Mouse (Mus musculus) adrenal gland, postnatal 25 days (tissue): ENCODE measurements around the gene Klrd1. TPM values are rescaled to one million over a fixed set of nuclear protein-coding genes. Genes with fewer than 3 reads are reported as not detected.
"Not testable (repeated sequence)": the region's sequence is repeated elsewhere in the genome, so short reads cannot be mapped to it uniquely, and the experiment has no call there.

Experiments
- DNase-seq: peaks from one replicate; pipeline ENCODE4 v3.0.0; 2021; ENCODE audit warnings: mixed read lengths
- long read RNA-seq: library from polyadenylated mRNA; stranded (forward); transcript quantifications from one replicate; pipeline ENCODE4 v2.0.0, GENCODE M21; 2021
- total RNA-seq: library from RNA; stranded (reverse); gene quantifications from 2 replicates; pipeline ENCODE4 v1.2.3, GENCODE M21; 2021

Gene Klrd1
- not detected in 2 replicates for total RNA-seq
- long read RNA-seq, result 0 reads

- DNase-seq, result no peak
These were observed at the start of gene Klrd1 for GRCm38 (mm10) chr6:129591508-129591907. Gene Klrd1 (plus strand): TSS chr6:129591782.

- no peak for DNase-seq
These were observed 49.7 kb upstream of the Klrd1 start for GRCm38 (mm10) chr6:129541931-129542330.

- no peak for DNase-seq
These were observed 49.0 kb upstream of the Klrd1 start for GRCm38 (mm10) chr6:129542540-129542939.

- peak; percentile 53 for DNase-seq
These were observed 47.6 kb upstream of the Klrd1 start for GRCm38 (mm10) chr6:129543709-129544606.

GRCm38 (mm10) chr6:129547277-129547676 lies 44.3 kb upstream of the Klrd1 start:
- no peak for DNase-seq

- no peak for DNase-seq
These were observed 43.6 kb upstream of the Klrd1 start for GRCm38 (mm10) chr6:129548009-129548408.

- DNase-seq, result no peak
These were observed 34.1 kb upstream of the Klrd1 start for GRCm38 (mm10) chr6:129557298-129558023.

GRCm38 (mm10) chr6:129558946-129559640 lies 32.5 kb upstream of the Klrd1 start:
- peak; percentile 71 for DNase-seq

GRCm38 (mm10) chr6:129559641-129560027 lies 31.9 kb upstream of the Klrd1 start:
- no peak for DNase-seq

GRCm38 (mm10) chr6:129565257-129565656 lies 26.3 kb upstream of the Klrd1 start:
- no peak for DNase-seq

- no peak for DNase-seq
These were observed 16.3 kb upstream of the Klrd1 start for GRCm38 (mm10) chr6:129575315-129575714.

GRCm38 (mm10) chr6:129577605-129578004 lies 14.0 kb upstream of the Klrd1 start, which contains the start of gene Klre1:
Gene Klre1 (plus strand): TSS chr6:129577905.
- no peak for DNase-seq

GRCm38 (mm10) chr6:129581274-129581673 lies 10.3 kb upstream of the Klrd1 start:
- no peak for DNase-seq

- no peak for DNase-seq
These were observed 9.7 kb upstream of the Klrd1 start for GRCm38 (mm10) chr6:129581896-129582295.

GRCm38 (mm10) chr6:129583014-129583413 lies 8.6 kb upstream of the Klrd1 start:
- DNase-seq, result no peak

- no peak for DNase-seq
These were observed 16.8 kb downstream of the Klrd1 start for GRCm38 (mm10) chr6:129608372-129608771.

GRCm38 (mm10) chr6:129623735-129624134 lies 32.2 kb downstream of the Klrd1 start, which contains the start of gene Klrk1:
Gene Klrk1 (minus strand): TSS chr6:129623864.
- DNase-seq, result no peak

- DNase-seq, result not testable (repeated sequence)
These were observed 39.5 kb downstream of the Klrd1 start for GRCm38 (mm10) chr6:129631046-129631445.

GRCm38 (mm10) chr6:129643237-129643636 lies 51.7 kb downstream of the Klrd1 start, which contains the start of gene Klrc3:
Gene Klrc3 (minus strand): TSS chr6:129643337.
- DNase-seq, result not testable (repeated sequence)

- not testable (repeated sequence) for DNase-seq
These were observed 52.5 kb downstream of the Klrd1 start for GRCm38 (mm10) chr6:129644054-129644453.
